In the genomic region with DNA sequence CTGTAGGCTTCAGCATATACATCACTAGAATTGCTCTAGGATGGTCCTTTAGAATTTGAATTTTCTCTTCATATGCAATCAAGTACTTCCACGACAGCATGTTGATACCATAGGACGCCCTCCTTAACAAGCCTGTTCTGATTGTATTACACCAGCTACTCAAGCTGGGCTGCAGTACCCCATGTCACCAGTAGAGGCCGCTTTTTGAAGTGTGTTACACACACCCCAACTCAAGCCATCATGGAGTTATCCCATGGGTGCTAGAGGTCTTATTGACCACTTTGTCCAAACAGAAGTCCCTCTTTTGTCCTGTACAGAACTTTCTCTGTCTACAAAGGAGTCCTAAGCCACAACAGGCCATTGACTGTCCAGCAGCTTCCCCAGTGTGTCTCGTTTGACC, we compare ENCODE assay signal across 9 mouse cellular contexts.
DNase-seq lines count a peak whose midpoint lies in the region; ATAC-seq and TF ChIP-seq lines count a peak whose summit lies in the region.
"Had no signal": no experiment of that assay in that cellular context is flagged by ENCODE, and none has a peak within 500 bp of the region (broad histone marks: within the 10 kb centered on the region; RNA-seq: fewer than 3 reads in every experiment).

No protein-coding gene starts in this region.

- no peaks in the 10 kb centered on the region for H3K27me3 ChIP-seq in heart, embryonic 12.5 days (replicated peaks)
- H3K27me3 ChIP-seq in midbrain, postnatal 0 days (ENCODE audit: insufficient read depth, low read length), result no peaks in the 10 kb centered on the region

- peak; percentile 96 for DNase-seq in heart, adult 11 months
- peak; percentile 51 for DNase-seq in T-cell, adult 2 months (ENCODE audit: low spot score)
- peak; percentile 83 to 91 for DNase-seq in cerebellum, postnatal 14 days
- DNase-seq in heart, adult 9 months (ENCODE audit: low spot score in 2 of 2), result peak; percentile 57 to 79
- peak; percentile 44 to 59 for DNase-seq in layer of hippocampus, postnatal 36 days
- peak; percentile 67 for DNase-seq in midbrain, postnatal 0 days (ENCODE audit: low spot score)
- peak; percentile 87 for DNase-seq in testis, postnatal 10 days (ENCODE audit: low spot score)

- H3K27ac ChIP-seq in heart, embryonic 12.5 days (ENCODE audit: poor library complexity, severe bottlenecking), result no peak overlapping the region
- H3K27ac ChIP-seq in midbrain, postnatal 0 days (ENCODE audit: low read depth, low read length), result no peak overlapping the region
- H3K27ac ChIP-seq: macrophage had no signal

- peak; percentile 82 for TF ChIP-seq CTCF in midbrain, postnatal 0 days (IDR thresholded peaks at IDR 0.05)

- H3K4me3 ChIP-seq in heart, embryonic 12.5 days, result no peak overlapping the region
- H3K4me3 ChIP-seq in midbrain, postnatal 0 days (ENCODE audit: low read depth, low read length), result no peak overlapping the region

- H3K4me1 ChIP-seq in heart, embryonic 12.5 days (replicated peaks), result peaks cover 10% of the 10 kb centered on the region; the same call in 1 of the 2 replicates
- H3K4me1 ChIP-seq in midbrain, postnatal 0 days (ENCODE audit: insufficient read depth, low read length), result no peaks in the 10 kb centered on the region

- WGBS in heart, embryonic 12.5 days, result 47% methylated on average over 4 of the region's 4 CpGs
- 58% methylated on average over 4 of the region's 4 CpGs for WGBS in midbrain, postnatal 0 days

- no peak for ATAC-seq in heart, embryonic 12.5 days (ENCODE audit: insufficient number of reproducible peaks, low FRiP score)
- ATAC-seq in midbrain, postnatal 0 days (ENCODE audit: low FRiP score), result no peak

- no peaks in the 10 kb centered on the region for H3K36me3 ChIP-seq in heart, embryonic 12.5 days
- H3K36me3 ChIP-seq in midbrain, postnatal 0 days (ENCODE audit: insufficient read depth, low read length), result no peaks in the 10 kb centered on the region

- H3K4me2 ChIP-seq in heart, embryonic 12.5 days, result no peak overlapping the region
- no peak overlapping the region for H3K4me2 ChIP-seq in midbrain, postnatal 0 days (ENCODE audit: low read depth, low read length, poor library complexity, severe bottlenecking)

- H3K9me3 ChIP-seq in heart, embryonic 12.5 days (replicated peaks), result no peaks in the 10 kb centered on the region; the same call in 1 of the 2 replicates
- no peaks in the 10 kb centered on the region for H3K9me3 ChIP-seq in midbrain, postnatal 0 days (ENCODE audit: low read length)

- no peak overlapping the region for H3K9ac ChIP-seq in heart, embryonic 12.5 days
- H3K9ac ChIP-seq in midbrain, postnatal 0 days (replicated peaks; ENCODE audit: low read length, poor library complexity, severe bottlenecking), result no peak overlapping the region
